Mouse (Mus musculus) hindbrain, embryonic 14.5 days (tissue): Measurements from ENCODE around the gene Troap. TPM values are rescaled to one million over a fixed set of nuclear protein-coding genes. Genes with fewer than 3 reads are reported as not detected.
"Not testable (repeated sequence)": the region's sequence is repeated elsewhere in the genome, so short reads cannot be mapped to it uniquely, and the experiment has no call there.

Source experiments
- ATAC-seq: fragments of 200-750 bp; cut with Nextera tagmentation; 2 replicates; pipeline ENCODE4 v1.8.0; 2017; ENCODE audit warnings: moderate number of reproducible peaks, mild to moderate bottlenecking, moderate TSS enrichment, moderate library complexity; ENCODE audit not compliant: low FRiP score
- DNase-seq: peaks from one replicate; pipeline ENCODE4 v3.0.0-alpha.2; 2015; ENCODE audit warnings: low spot score
- H3K27ac ChIP-seq: fragments of 300-500 bp; sonication (generic); 2 replicates; pipeline ENCODE4 v1.5.1; 2014; ENCODE audit warnings: mild to moderate bottlenecking, moderate library complexity
- H3K27me3 ChIP-seq: fragments of 300-500 bp; sonication (generic); 2 replicates; pipeline ENCODE4 v1.6.1; 2014; ENCODE audit warnings: mild to moderate bottlenecking, low read length, mixed read lengths; ENCODE audit not compliant: control insufficient read depth, insufficient read depth
- H3K36me3 ChIP-seq: fragments of 300-500 bp; sonication (generic); replicated peaks from 2 replicates; pipeline ENCODE4 v1.6.1; 2014; ENCODE audit not compliant: control insufficient read depth, insufficient read depth
- H3K4me1 ChIP-seq: fragments of 300-500 bp; sonication (generic); replicated peaks from 2 replicates; pipeline ENCODE4 v1.6.1; 2014; ENCODE audit warnings: antibody characterized with exemption, low read length, mixed read lengths; ENCODE audit not compliant: control insufficient read depth, insufficient read depth
- H3K4me2 ChIP-seq: fragments of 300-500 bp; sonication (generic); replicated peaks from 2 replicates; pipeline ENCODE4 v1.6.1; 2014; ENCODE audit warnings: mild to moderate bottlenecking, moderate library complexity
- H3K4me3 ChIP-seq: fragments of 300-500 bp; sonication (generic); replicated peaks from 2 replicates; pipeline ENCODE4 v1.5.1; 2014; ENCODE audit warnings: mild to moderate bottlenecking, low read length
- H3K9ac ChIP-seq: fragments of 300-500 bp; sonication (generic); 2 replicates; pipeline ENCODE4 v1.6.1; 2014
- H3K9me3 ChIP-seq: fragments of 300-500 bp; sonication (generic); 2 replicates; pipeline ENCODE4 v1.6.1; 2016; ENCODE audit warnings: low read length; ENCODE audit not compliant: control insufficient read depth
- WGBS: fragments of 180-500 bp; shearing (Covaris S2); extraction: QIAGEN DNeasy Blood & Tissue Kit; methylation state at CpG from one replicate; pipeline ENCODE4 v1.1.7; 2014; 5-methylcytosine and 5-hydroxymethylcytosine counted together
- polyA plus RNA-seq: library from polyadenylated mRNA; unstranded; fragments of >200 nt; fragmentation: Nextera tagmentation; extraction: Ambion mirVana; gene quantifications from 2 replicates; pipeline ENCODE4 v1.2.1, GENCODE M21; 2014

The Troap gene
- polyA plus RNA-seq, 1 experiment from 2014 or later = 4.0 TPM

DNA sequence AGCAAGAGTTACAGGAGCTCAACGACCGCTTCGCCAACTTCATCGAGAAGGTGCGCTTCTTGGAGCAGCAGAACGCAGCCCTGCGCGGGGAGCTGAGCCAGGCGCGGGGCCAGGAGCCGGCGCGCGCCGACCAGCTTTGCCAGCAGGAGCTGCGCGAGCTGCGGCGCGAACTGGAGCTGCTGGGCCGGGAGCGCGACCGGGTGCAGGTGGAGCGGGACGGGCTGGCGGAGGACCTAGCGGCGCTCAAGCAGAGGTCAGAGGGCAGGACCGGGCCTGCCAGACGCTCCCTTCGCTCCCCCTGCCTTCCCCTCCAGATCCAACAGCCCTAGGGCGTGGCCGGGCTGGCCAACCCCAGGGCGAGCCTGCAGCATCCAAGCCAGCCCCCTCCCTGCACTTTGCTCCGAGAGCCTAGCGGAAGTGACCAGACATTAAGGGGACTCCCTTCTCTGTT lies 18.8 kb upstream of the Troap start:
- peak overlapping the region; percentile 63 for H3K4me2 ChIP-seq
- H3K4me1 ChIP-seq = peaks cover 10% of the 10 kb centered on the region
- H3K36me3 ChIP-seq = no peaks in the 10 kb centered on the region
- no peak overlapping the region for H3K27ac ChIP-seq
- peak overlapping the region; percentile 42 for H3K9ac ChIP-seq
- no peak for ATAC-seq
- peaks cover 78% of the 10 kb centered on the region for H3K27me3 ChIP-seq
- DNase-seq = peak; percentile 67
- WGBS = 0% methylated on average over 33 of the region's 37 CpGs
- H3K4me3 ChIP-seq = peak overlapping the region; percentile 38
- no peaks in the 10 kb centered on the region for H3K9me3 ChIP-seq

DNA sequence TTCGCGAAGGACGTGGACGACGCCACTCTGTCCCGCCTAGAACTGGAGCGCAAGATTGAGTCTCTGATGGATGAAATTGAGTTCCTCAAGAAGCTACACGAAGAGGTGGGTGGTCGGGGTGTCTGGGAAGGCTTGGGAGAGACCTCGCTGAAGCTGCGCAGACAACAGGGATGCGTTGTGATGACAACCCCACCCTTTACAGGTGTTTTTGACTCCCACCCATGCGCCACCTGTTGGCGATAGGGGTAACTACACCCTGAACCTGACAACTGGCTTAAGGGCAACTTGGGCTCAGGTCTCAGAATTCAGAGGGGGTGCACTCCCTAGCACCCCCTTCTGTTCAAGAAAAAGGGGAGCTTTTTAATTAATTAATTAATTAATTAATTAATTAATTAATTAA lies 18.0 kb upstream of the Troap start:
- Histone ChIP-seq H3K36me3 (no peaks in the 10 kb centered on the region), H3K4me1 (peaks cover 10% of the 10 kb centered on the region), H3K27ac (no peak overlapping the region), H3K4me3 (peak overlapping the region; percentile 38), H3K4me2 (peak overlapping the region; percentile 63), H3K9ac (no peak overlapping the region), H3K9me3 (no peaks in the 10 kb centered on the region), H3K27me3 (peaks cover 78% of the 10 kb centered on the region)
- DNase-seq (peak; percentile 45), ATAC-seq (no peak)
- WGBS = 8% methylated on average over 14 of the region's 14 CpGs

DNA sequence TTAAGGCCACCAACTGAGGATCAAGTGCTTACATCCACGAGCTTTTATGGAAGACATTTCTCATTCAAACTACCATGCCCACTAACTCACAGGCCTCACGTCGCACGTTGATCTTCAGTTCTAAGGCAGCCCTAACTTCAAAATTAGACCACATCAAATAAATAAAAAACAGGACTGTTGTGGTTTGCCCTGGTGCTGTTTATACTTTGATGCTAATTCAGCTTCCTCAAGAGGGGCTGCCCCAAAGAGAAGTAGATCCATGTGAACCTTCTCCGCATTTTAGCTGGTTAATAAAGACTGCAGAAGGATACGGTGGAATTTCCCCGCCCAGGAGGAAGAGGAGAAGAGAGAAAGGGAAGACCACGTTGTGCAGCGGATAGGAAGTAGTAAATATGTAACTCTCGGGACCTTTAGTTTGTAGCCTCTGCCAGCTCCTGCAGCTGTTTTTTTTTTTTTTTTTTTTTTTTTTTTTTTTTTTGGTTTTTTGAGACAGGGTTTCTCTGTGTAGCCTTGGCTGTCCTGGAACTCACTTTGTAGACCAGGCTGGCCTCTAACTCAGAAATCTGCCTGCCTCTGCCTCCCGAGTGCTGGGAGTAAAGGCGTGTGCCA lies 8.7 kb upstream of the Troap start:
- no peak overlapping the region for H3K9ac ChIP-seq
- no peak for DNase-seq
- no peaks in the 10 kb centered on the region for H3K4me1 ChIP-seq
- no peak overlapping the region for H3K4me3 ChIP-seq
- WGBS = 82% methylated on average over 12 of the region's 12 CpGs
- H3K9me3 ChIP-seq = no peaks in the 10 kb centered on the region
- H3K27ac ChIP-seq = no peak overlapping the region
- no peak for ATAC-seq
- H3K27me3 ChIP-seq = peaks cover 3% of the 10 kb centered on the region; the same call in 1 of the 2 replicates
- H3K36me3 ChIP-seq = no peaks in the 10 kb centered on the region
- H3K4me2 ChIP-seq = no peak overlapping the region

DNA sequence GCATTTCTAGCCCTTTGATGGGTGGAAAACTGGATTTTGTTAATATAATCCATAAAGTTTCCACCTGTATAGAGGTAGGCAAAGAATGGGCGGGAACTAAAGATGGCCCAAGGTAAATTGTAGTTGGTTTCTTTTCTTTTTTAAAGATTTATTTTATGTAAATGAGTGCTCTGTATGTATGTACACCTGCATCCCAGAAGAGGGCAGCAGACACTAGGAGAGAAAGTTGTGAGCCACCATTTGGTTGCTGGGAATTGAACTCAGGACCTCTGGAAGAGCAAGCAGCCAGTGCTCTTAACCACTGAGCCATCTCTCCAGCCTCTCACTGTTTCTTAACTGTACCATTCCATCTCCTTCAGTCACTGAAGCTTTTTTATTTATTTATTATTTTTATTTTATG lies 2.4 kb upstream of the Troap start:
- H3K9me3 ChIP-seq = no peaks in the 10 kb centered on the region
- no peak for DNase-seq
- WGBS = 87% methylated on average over 1 of the region's 1 CpGs
- ATAC-seq = no peak
- no peak overlapping the region for H3K4me2 ChIP-seq
- no peak overlapping the region for H3K4me3 ChIP-seq
- H3K27ac ChIP-seq = no peak overlapping the region
- no peaks in the 10 kb centered on the region for H3K27me3 ChIP-seq
- H3K36me3 ChIP-seq = no peaks in the 10 kb centered on the region
- H3K9ac ChIP-seq = no peak overlapping the region
- peaks cover 9% of the 10 kb centered on the region for H3K4me1 ChIP-seq

DNA sequence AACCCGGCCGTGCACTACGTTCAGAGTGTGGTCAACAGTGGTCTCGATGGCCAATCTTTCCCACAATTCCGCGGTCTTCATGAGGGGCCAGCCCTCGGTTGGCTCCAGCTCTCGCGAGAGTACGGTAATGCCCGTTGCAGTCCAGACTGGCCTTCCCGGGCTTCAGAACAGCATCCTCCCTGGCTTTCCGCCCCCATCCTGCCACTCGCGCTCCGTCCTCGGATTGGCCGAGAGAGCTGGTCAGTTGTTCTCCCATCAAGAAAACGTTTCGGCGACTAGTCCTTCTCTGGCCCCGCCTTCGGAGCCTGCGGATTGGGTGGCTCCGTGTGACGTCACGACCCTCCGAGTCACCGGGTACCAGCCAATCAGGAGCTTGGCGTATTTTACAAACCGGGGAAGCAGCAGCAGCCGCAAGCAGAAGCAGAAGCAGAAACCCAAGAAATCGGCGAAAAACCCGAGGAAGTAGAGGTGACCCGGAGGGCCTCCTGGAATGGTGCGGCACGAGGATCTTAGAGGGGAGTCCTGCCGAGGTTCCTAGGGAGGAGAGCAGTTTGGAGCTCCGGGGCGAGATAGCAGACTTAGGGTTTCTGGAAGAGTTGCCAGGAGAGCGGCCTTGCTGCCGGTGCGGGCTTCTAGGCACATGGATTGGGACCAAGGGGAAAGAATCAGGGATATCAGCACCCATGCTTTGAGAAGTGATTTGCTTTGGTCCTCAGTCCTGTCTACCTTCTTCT lies 392 bp downstream of the Troap start:
- Histone ChIP-seq H3K27ac (peak overlapping the region; percentile 93), H3K9ac (peak overlapping the region; percentile 66), H3K27me3 (no peaks in the 10 kb centered on the region), H3K36me3 (no peaks in the 10 kb centered on the region), H3K4me3 (peak overlapping the region; percentile 37), H3K4me1 (peaks cover 9% of the 10 kb centered on the region), H3K4me2 (peak overlapping the region; percentile 71), H3K9me3 (no peaks in the 10 kb centered on the region)
- peak; percentile 96 for DNase-seq
- peak; percentile 99 for ATAC-seq
- WGBS = under 1% methylated on average over 44 of the region's 44 CpGs

DNA sequence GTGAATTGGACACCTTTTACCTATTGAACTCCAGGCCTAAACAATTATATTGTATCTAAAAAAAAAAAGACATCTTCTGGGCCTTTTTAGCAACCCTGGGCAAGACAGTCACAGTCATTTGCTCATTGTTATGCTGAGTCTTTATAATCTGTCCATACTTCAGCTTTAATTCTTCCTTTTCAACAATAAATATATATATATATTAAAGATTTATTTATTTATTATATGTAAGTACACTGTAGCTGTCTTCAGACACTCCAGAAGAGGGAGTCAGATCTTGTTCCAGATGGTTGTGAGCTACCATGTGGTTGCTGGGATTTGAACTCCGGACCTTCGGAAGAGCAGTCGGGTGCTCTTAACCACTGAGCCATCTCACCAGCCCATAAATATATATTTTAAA lies 1.6 kb downstream of the Troap start:
- not testable (repeated sequence) for H3K4me1 ChIP-seq, DNase-seq, ATAC-seq, H3K4me3 ChIP-seq, H3K36me3 ChIP-seq, H3K9ac ChIP-seq, H3K9me3 ChIP-seq, H3K27ac ChIP-seq, H3K27me3 ChIP-seq
- WGBS = 99% methylated on average over 3 of the region's 3 CpGs
- H3K4me2 ChIP-seq = peak overlapping the region; percentile 71; the same call in 1 of the 2 replicates

DNA sequence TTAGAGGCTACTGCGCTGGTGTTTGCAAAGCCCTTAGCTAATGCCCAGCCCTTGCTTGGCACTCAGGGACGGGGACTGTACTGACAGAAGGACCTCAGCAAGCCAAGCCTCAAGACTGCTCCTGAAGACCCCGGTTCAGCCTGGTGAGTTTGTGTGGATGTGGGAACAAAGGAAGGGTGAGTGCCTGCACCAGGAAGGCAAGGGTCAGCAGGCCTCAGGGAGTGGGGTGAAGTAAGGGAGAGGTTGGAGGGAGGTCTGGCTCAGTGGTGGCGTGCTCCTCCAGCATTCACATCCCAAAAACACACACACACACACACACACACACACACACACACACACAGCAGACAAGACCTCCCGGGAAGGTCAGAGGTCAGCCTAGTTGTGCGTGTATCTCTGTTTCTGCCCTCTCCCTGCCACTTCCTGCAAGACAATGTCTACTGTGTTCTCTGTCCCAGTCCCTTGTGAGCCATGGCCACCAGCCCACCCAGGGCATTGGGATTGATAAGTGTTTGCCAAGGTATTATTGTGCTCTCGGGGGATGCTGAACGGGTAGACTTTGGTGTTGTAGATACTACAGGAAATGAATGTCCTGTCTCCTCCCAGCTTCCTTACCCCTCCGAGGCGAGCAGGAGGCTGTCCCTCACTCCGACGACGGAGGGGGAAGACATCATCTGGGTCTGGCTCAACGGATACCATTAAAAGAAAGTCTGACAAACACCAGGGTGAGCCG lies 4.0 kb downstream of the Troap start:
- no peak overlapping the region for H3K4me2 ChIP-seq
- H3K9me3 ChIP-seq = no peaks in the 10 kb centered on the region
- no peak overlapping the region for H3K4me3 ChIP-seq
- no peak overlapping the region for H3K27ac ChIP-seq
- no peak for ATAC-seq
- H3K36me3 ChIP-seq = no peaks in the 10 kb centered on the region
- 0 out of 2 replicates have a peak overlapping the region, but pooled peaks have one; percentile 11 for H3K9ac ChIP-seq
- peaks cover 9% of the 10 kb centered on the region for H3K4me1 ChIP-seq
- DNase-seq = no peak
- H3K27me3 ChIP-seq = 0 out of 2 replicates have a peak, but pooled peaks cover under 1% of the 10 kb centered on the region
- WGBS = 84% methylated on average over 15 of the region's 15 CpGs

DNA sequence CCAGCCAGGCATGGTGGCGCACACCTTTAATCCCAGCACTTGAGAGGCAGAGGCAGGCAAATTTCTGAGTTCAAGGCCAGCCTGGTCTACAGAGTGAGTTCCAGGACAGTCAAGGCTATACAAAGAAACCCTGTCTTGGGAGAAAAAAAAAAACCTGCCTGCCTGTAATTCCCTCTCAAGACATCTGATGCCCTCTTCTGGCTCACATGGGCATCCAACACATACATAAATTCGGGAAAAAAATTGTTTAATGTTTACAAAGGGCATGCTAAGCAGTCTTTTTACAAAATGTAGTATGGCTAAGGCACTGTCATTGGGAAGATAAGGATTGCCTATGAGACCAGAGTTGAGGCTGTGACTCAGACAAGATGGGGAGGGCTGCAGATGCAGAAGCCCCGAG lies 5.4 kb downstream of the Troap start:
- H3K27ac ChIP-seq = no peak overlapping the region
- DNase-seq (no peak), ATAC-seq (no peak)
- H3K36me3 ChIP-seq = no peaks in the 10 kb centered on the region
- no peak overlapping the region for H3K9ac ChIP-seq
- H3K4me2 ChIP-seq = no peak overlapping the region
- no peaks in the 10 kb centered on the region for H3K9me3 ChIP-seq
- peaks cover 5% of the 10 kb centered on the region; the same call in 1 of the 2 replicates for H3K4me1 ChIP-seq
- WGBS = 94% methylated on average over 3 of the region's 3 CpGs
- H3K27me3 ChIP-seq = peaks cover 13% of the 10 kb centered on the region; the same call in 1 of the 2 replicates
- H3K4me3 ChIP-seq = no peak overlapping the region

DNA sequence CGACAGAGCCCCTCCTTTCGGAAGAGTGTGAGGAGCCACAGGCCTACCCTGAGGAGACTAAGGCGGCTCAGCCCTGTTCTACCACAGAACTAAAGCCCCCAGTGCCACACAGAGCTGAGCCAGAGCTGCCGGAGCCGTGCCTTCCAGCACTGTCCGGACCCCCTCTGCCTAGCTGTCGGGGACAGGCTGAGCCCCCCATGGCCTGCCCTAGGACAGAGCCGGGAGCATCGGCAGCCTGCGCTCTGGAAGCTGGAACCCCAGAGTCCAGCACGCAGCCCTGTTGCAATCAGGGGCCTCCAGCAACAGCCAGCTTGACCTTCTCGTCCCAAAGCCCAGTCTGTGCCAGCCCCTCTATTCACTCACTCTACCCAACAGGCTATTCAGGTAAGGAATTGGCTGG lies 7.9 kb downstream of the Troap start:
- H3K9ac ChIP-seq = no peak overlapping the region
- H3K27ac ChIP-seq = no peak overlapping the region
- no peaks in the 10 kb centered on the region for H3K36me3 ChIP-seq
- H3K4me3 ChIP-seq = no peak overlapping the region
- H3K4me1 ChIP-seq = no peaks in the 10 kb centered on the region
- ATAC-seq = no peak
- DNase-seq = no peak
- H3K4me2 ChIP-seq = no peak overlapping the region
- H3K27me3 ChIP-seq = peaks cover 39% of the 10 kb centered on the region
- no peaks in the 10 kb centered on the region for H3K9me3 ChIP-seq
- 95% methylated on average over 12 of the region's 12 CpGs for WGBS
